Mouse (Mus musculus) adrenal gland, postnatal 14 days (tissue): ENCODE data around the gene Sart1. TPM values are rescaled to one million over a fixed set of nuclear protein-coding genes. Genes with fewer than 3 reads are reported as not detected.

ENCODE experiments used
- DNase-seq: peaks from one replicate; pipeline ENCODE4 v3.0.0; 2021; ENCODE audit warnings: mixed read lengths
- long read RNA-seq, 2 experiments: library from polyadenylated mRNA; stranded (forward); transcript quantifications; one replicate each; pipeline ENCODE4 v2.0.0; 2021
- total RNA-seq: library from RNA; stranded (reverse); gene quantifications from 2 replicates; pipeline ENCODE4 v1.2.3, GENCODE M21; 2021

Sart1 gene
- 73.0 and 75.7 TPM in 2 replicates for total RNA-seq
- long read RNA-seq, experiment 1, full-length matches to known transcripts, result 93 of 120 reads
- long read RNA-seq, experiment 1, partial matches to known transcripts, result 12 of 120 reads
- long read RNA-seq, experiment 1, other reads (novel, unspliced or antisense), result 15 of 120 reads
- long read RNA-seq, experiment 2, full-length matches to known transcripts, result 37 of 67 reads
- long read RNA-seq, experiment 2, partial matches to known transcripts, result 18 of 67 reads
- long read RNA-seq, experiment 2, other reads (novel, unspliced or antisense), result 12 of 67 reads

- peak; percentile 98 for DNase-seq
Measured at GRCm38 (mm10) chr19:5388588-5389242, at the start of gene Sart1. Gene Sart1, minus strand, starts transcription at chr19:5388703.

GRCm38 (mm10) chr19:5433951-5434350 is 45.4 kb upstream of the Sart1 start:
- DNase-seq, result no peak

GRCm38 (mm10) chr19:5432992-5433852 is 44.7 kb upstream of the Sart1 start:
- peak; percentile 84 for DNase-seq

- DNase-seq, result peak; percentile 53
Measured at GRCm38 (mm10) chr19:5431911-5432464, 43.5 kb upstream of the Sart1 start.

- DNase-seq, result peak; percentile 54
Measured at GRCm38 (mm10) chr19:5430408-5430807, 41.9 kb upstream of the Sart1 start.

GRCm38 (mm10) chr19:5429806-5430205 is 41.3 kb upstream of the Sart1 start:
- DNase-seq, result peak; percentile 91

GRCm38 (mm10) chr19:5429219-5429618 is 40.7 kb upstream of the Sart1 start:
- DNase-seq, result no peak

- DNase-seq, result peak; percentile 63
Measured at GRCm38 (mm10) chr19:5428083-5428482, 39.6 kb upstream of the Sart1 start.

- DNase-seq, result no peak
Measured at GRCm38 (mm10) chr19:5426640-5427290, 38.3 kb upstream of the Sart1 start.

GRCm38 (mm10) chr19:5425906-5426565 is 37.5 kb upstream of the Sart1 start:
- DNase-seq, result no peak

GRCm38 (mm10) chr19:5424782-5425741 is 36.6 kb upstream of the Sart1 start, which contains the start of the genes Drap1 and AI837181:
Gene Drap1, minus strand, starts transcription at chr19:5424979.
Gene AI837181, plus strand, starts transcription at chr19:5425144.
- peak; percentile 98 for DNase-seq

- DNase-seq, result peak; percentile 86
Measured at GRCm38 (mm10) chr19:5424092-5424781, 35.7 kb upstream of the Sart1 start.

GRCm38 (mm10) chr19:5423561-5423960 is 35.1 kb upstream of the Sart1 start:
- peak; percentile 21 for DNase-seq

GRCm38 (mm10) chr19:5422895-5423443 is 34.5 kb upstream of the Sart1 start:
- DNase-seq, result no peak

GRCm38 (mm10) chr19:5422267-5422666 is 33.8 kb upstream of the Sart1 start:
- DNase-seq, result peak; percentile 38

- no peak for DNase-seq
Measured at GRCm38 (mm10) chr19:5421784-5422183, 33.3 kb upstream of the Sart1 start.

GRCm38 (mm10) chr19:5420579-5420978 is 32.1 kb upstream of the Sart1 start:
- no peak for DNase-seq

GRCm38 (mm10) chr19:5419630-5420029 is 31.1 kb upstream of the Sart1 start:
- DNase-seq, result no peak
